Mouse (Mus musculus) lung, embryonic 14.5 days (tissue): ENCODE results near the gene Pdlim4. TPM values are rescaled to one million over a fixed set of nuclear protein-coding genes. Genes with fewer than 3 reads are reported as not detected.

ENCODE experiments used
- ATAC-seq: fragments of 200-750 bp; cut with Nextera tagmentation; 2 replicates; pipeline ENCODE4 v1.8.0; 2017; ENCODE audit warnings: mild to moderate bottlenecking, moderate TSS enrichment, moderate library complexity; ENCODE audit not compliant: insufficient read depth
- DNase-seq: peaks from one replicate; pipeline ENCODE4 v3.0.0-alpha.2; 2015
- H3K27ac ChIP-seq: fragments of 300-500 bp; sonication (generic); 2 replicates; pipeline ENCODE4 v1.5.1; 2014; ENCODE audit warnings: low read depth, mild to moderate bottlenecking, moderate library complexity
- H3K27me3 ChIP-seq: fragments of 300-500 bp; sonication (generic); 2 replicates; pipeline ENCODE4 v1.6.1; 2014; ENCODE audit warnings: low read length, control low read depth; ENCODE audit not compliant: insufficient read depth
- H3K36me3 ChIP-seq: fragments of 300-500 bp; sonication (generic); 2 replicates; pipeline ENCODE4 v1.6.1; 2014; ENCODE audit warnings: control low read depth; ENCODE audit not compliant: insufficient read depth
- H3K4me1 ChIP-seq: fragments of 300-500 bp; sonication (generic); 2 replicates; pipeline ENCODE4 v1.6.1; 2014; ENCODE audit warnings: antibody characterized with exemption, control low read depth; ENCODE audit not compliant: insufficient read depth
- H3K4me2 ChIP-seq: fragments of 300-500 bp; sonication (generic); 2 replicates; pipeline ENCODE4 v1.6.1; 2014; ENCODE audit warnings: mild to moderate bottlenecking
- H3K4me3 ChIP-seq: fragments of 300-500 bp; sonication (generic); 2 replicates; pipeline ENCODE4 v1.5.1; 2014; ENCODE audit warnings: low read depth, low read length
- H3K9ac ChIP-seq: fragments of 300-500 bp; sonication (generic); 2 replicates; pipeline ENCODE4 v1.6.1; 2014
- H3K9me3 ChIP-seq: fragments of 300-500 bp; sonication (generic); 2 replicates; pipeline ENCODE4 v1.6.1; 2016; ENCODE audit warnings: low read depth, low read length, control low read depth
- CTCF ChIP-seq: IDR thresholded peaks from 2 replicates; pipeline ENCODE4 v1.5.1; 2016; ENCODE audit warnings: antibody characterized with exemption, low read depth
- WGBS: fragments of 180-500 bp; shearing (Covaris S2); extraction: QIAGEN DNeasy Blood & Tissue Kit; methylation state at CpG from one replicate; pipeline ENCODE4 v1.1.7; 2014; 5-methylcytosine and 5-hydroxymethylcytosine counted together
- polyA plus RNA-seq: library from polyadenylated mRNA; unstranded; fragments of >200 nt; fragmentation: Nextera tagmentation; extraction: Ambion mirVana; gene quantifications from 2 replicates; pipeline ENCODE4 v1.2.1, GENCODE M21; 2014

The Pdlim4 gene
- polyA plus RNA-seq = 12.1 and 12.6 TPM in 2 replicates

GRCm38 (mm10) chr11:54068520-54069371, at the start of gene Pdlim4:
Pdlim4 (minus strand) TSS chr11:54069014.
- peak within 1 kb of the TSS; percentile 88 for H3K4me2 ChIP-seq
- H3K36me3 ChIP-seq = no peaks in the 10 kb centered on the region
- no peaks in the 10 kb centered on the region for H3K9me3 ChIP-seq
- H3K4me1 ChIP-seq = 0 out of 2 replicates have a peak, but pooled peaks cover 5% of the 10 kb centered on the region
- WGBS = 1% methylated on average over 60 of the region's 61 CpGs
- peak within 1 kb of the TSS; percentile 27; the same call in 1 of the 2 replicates for H3K27ac ChIP-seq
- H3K27me3 ChIP-seq = peaks cover 18% of the 10 kb centered on the region
- TF ChIP-seq CTCF = no peak
- ATAC-seq (peak; percentile 25; the same call in 1 of the 2 replicates), DNase-seq (peak; percentile 52)
- H3K9ac ChIP-seq = peak within 1 kb of the TSS; percentile 59
- H3K4me3 ChIP-seq = peak within 1 kb of the TSS; percentile 52

GRCm38 (mm10) chr11:54117096-54117495, 48.3 kb upstream of the Pdlim4 start:
- H3K9me3 ChIP-seq = no peaks in the 10 kb centered on the region
- H3K36me3 ChIP-seq = peaks cover 15% of the 10 kb centered on the region
- H3K27ac ChIP-seq = no peak overlapping the region
- no peak overlapping the region for H3K4me3 ChIP-seq
- H3K4me2 ChIP-seq = no peak overlapping the region
- no peaks in the 10 kb centered on the region for H3K27me3 ChIP-seq
- ATAC-seq (no peak), DNase-seq (no peak)
- H3K4me1 ChIP-seq = peaks cover 16% of the 10 kb centered on the region
- H3K9ac ChIP-seq = no peak overlapping the region
- no peak for TF ChIP-seq CTCF
- WGBS = 83% methylated on average over 10 of the region's 10 CpGs

DNA sequence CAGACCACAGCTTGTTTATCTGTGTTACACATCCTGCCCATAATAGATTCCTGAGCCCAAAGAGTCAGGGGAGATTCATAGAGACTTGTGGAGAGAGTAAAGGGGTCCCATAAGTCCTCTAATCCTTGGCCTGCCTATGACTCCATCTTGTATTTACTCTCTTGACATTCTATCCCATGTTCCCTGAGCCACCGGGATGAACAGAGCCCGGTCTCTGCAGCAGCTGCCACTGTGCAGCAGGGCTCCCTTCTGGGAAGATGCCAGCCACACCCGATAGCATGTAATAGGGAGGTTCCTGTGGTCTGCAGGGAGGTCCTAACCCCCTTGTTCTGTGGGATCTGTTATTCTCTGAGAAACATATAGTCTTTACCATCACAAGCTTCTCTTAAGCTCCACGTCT, 47.6 kb upstream of the Pdlim4 start:
- H3K9ac ChIP-seq = no peak overlapping the region
- H3K4me3 ChIP-seq = no peak overlapping the region
- peaks cover 18% of the 10 kb centered on the region for H3K4me1 ChIP-seq
- DNase-seq (no peak), ATAC-seq (no peak)
- no peaks in the 10 kb centered on the region for H3K27me3 ChIP-seq
- H3K27ac ChIP-seq = no peak overlapping the region
- WGBS = 81% methylated on average over 4 of the region's 4 CpGs
- no peaks in the 10 kb centered on the region for H3K9me3 ChIP-seq
- peaks cover 16% of the 10 kb centered on the region for H3K36me3 ChIP-seq
- no peak overlapping the region for H3K4me2 ChIP-seq
- no peak for TF ChIP-seq CTCF

- H3K4me3 ChIP-seq = no peak overlapping the region
- H3K27me3 ChIP-seq = no peaks in the 10 kb centered on the region
- no peaks in the 10 kb centered on the region for H3K9me3 ChIP-seq
- TF ChIP-seq CTCF = no peak
- peaks cover 18% of the 10 kb centered on the region for H3K4me1 ChIP-seq
- no peak overlapping the region for H3K27ac ChIP-seq
- H3K9ac ChIP-seq = no peak overlapping the region
- H3K4me2 ChIP-seq = no peak overlapping the region
- H3K36me3 ChIP-seq = peaks cover 18% of the 10 kb centered on the region
- DNase-seq (no peak), ATAC-seq (no peak)
- WGBS = 42% methylated on average over 3 of the region's 3 CpGs
Observed at GRCm38 (mm10) chr11:54115911-54116310, 47.1 kb upstream of the Pdlim4 start.

DNA sequence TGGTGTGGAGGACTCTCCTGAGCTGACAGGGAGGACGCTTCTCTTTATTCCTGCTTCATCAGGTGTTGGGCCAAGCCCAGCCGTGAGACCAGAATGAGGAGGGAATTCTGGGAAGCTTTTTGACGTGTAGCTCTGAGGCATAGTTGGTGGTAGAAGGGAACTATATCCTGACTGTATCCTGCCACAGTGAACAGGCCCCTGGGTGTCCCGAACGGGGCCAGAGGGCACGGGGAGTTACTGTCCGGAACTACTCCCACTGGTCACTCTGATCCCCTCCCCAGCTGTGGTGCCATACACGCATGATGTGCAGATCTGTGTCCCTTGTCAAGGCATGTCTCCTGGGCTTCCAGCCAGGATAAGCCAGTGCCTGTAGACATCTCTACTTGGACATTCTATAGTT, 46.5 kb upstream of the Pdlim4 start:
- H3K9ac ChIP-seq = no peak overlapping the region
- no peak for DNase-seq
- no peak overlapping the region for H3K4me2 ChIP-seq
- H3K4me3 ChIP-seq = no peak overlapping the region
- no peak for ATAC-seq
- H3K9me3 ChIP-seq = no peaks in the 10 kb centered on the region
- H3K27ac ChIP-seq = no peak overlapping the region
- H3K27me3 ChIP-seq = no peaks in the 10 kb centered on the region
- 86% methylated on average over 8 of the region's 8 CpGs for WGBS
- no peak for TF ChIP-seq CTCF
- peaks cover 18% of the 10 kb centered on the region for H3K4me1 ChIP-seq
- H3K36me3 ChIP-seq = peaks cover 18% of the 10 kb centered on the region

- Histone ChIP-seq H3K9me3 (no peaks in the 10 kb centered on the region), H3K4me1 (peaks cover 18% of the 10 kb centered on the region), H3K36me3 (peaks cover 17% of the 10 kb centered on the region), H3K9ac (no peak overlapping the region), H3K4me2 (no peak overlapping the region), H3K4me3 (no peak overlapping the region), H3K27me3 (no peaks in the 10 kb centered on the region), H3K27ac (no peak overlapping the region)
- whole genome bisulfite sequencing = 94% methylated on average over 3 of the region's 3 CpGs
- ATAC-seq (no peak), DNase-seq (no peak)
- no peak for TF ChIP-seq CTCF
Observed at GRCm38 (mm10) chr11:54114746-54115145, 45.9 kb upstream of the Pdlim4 start.

DNA sequence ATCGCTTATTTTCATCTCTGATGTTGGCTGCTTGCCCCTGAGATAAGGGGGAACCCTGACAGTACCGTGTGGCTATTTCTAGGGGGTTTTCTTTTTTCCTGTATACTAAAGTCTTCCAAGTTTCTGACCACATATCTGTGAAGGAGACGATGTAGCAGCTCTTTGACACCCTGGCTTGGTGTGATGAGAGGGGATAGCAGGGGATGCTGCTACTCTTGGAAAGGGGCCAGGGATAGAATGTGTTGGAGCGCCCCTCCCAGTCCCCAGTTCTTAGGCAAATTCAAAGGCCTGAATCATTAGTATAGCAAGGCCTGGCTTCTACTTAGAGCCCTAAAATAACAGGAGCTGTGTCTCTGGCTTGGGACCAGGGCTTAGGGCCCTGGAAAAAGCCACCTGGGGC, 44.5 kb upstream of the Pdlim4 start:
- Histone ChIP-seq H3K4me2 (peak overlapping the region; percentile 56), H3K27ac (peak overlapping the region; percentile 93), H3K9me3 (no peaks in the 10 kb centered on the region), H3K4me3 (peak overlapping the region; percentile 19), H3K4me1 (peaks cover 18% of the 10 kb centered on the region), H3K9ac (peak overlapping the region; percentile 44), H3K36me3 (peaks cover 8% of the 10 kb centered on the region), H3K27me3 (no peaks in the 10 kb centered on the region)
- ATAC-seq (peak; percentile 32; the same call in 1 of the 2 replicates), DNase-seq (peak; percentile 72)
- WGBS = 5% methylated on average over 4 of the region's 4 CpGs
- TF ChIP-seq CTCF = no peak
